Mouse (Mus musculus): ENCODE results near the gene Fdxacb1. TPM values are rescaled to one million over a fixed set of nuclear protein-coding genes. Genes with fewer than 3 reads are reported as not detected.

Gene Fdxacb1
- polyA plus RNA-seq, 1 experiment from 2014 or later = 10.1 TPM

GRCm38 (mm10) chr9:50742261-50742660, 25.8 kb upstream of the Fdxacb1 start:
- H3K36me3 ChIP-seq (ENCODE audit: control insufficient read depth, insufficient read depth, low read length) = no peaks in the 10 kb centered on the region
- H3K27ac ChIP-seq (ENCODE audit: low read depth, low read length) = no peak overlapping the region
- ATAC-seq (no peak), DNase-seq (ENCODE audit: low spot score) (no peak)
- no peaks in the 10 kb centered on the region for H3K27me3 ChIP-seq (replicated peaks; ENCODE audit: control insufficient read depth, insufficient read depth, low read length)
- H3K4me1 ChIP-seq (ENCODE audit: control insufficient read depth, insufficient read depth, low read length) = peaks cover 7% of the 10 kb centered on the region; the same call in 1 of the 2 replicates
- WGBS = 90% methylated on average over 3 of the region's 3 CpGs
- H3K4me2 ChIP-seq (ENCODE audit: low read length) = no peak overlapping the region
- H3K4me3 ChIP-seq (ENCODE audit: low read depth, low read length) = no peak overlapping the region
- no peak overlapping the region for H3K9ac ChIP-seq (ENCODE audit: low read length)
- no peaks in the 10 kb centered on the region for H3K9me3 ChIP-seq (replicated peaks; ENCODE audit: control insufficient read depth, low read length)

GRCm38 (mm10) chr9:50742744-50743143, 25.3 kb upstream of the Fdxacb1 start:
- no peaks in the 10 kb centered on the region for H3K27me3 ChIP-seq (replicated peaks; ENCODE audit: control insufficient read depth, insufficient read depth, low read length)
- peaks cover 7% of the 10 kb centered on the region; the same call in 1 of the 2 replicates for H3K4me1 ChIP-seq (ENCODE audit: control insufficient read depth, insufficient read depth, low read length)
- H3K27ac ChIP-seq (ENCODE audit: low read depth, low read length) = no peak overlapping the region
- H3K36me3 ChIP-seq (ENCODE audit: control insufficient read depth, insufficient read depth, low read length) = no peaks in the 10 kb centered on the region
- DNase-seq (ENCODE audit: low spot score) (no peak), ATAC-seq (no peak)
- H3K9ac ChIP-seq (ENCODE audit: low read length) = no peak overlapping the region
- no peaks in the 10 kb centered on the region for H3K9me3 ChIP-seq (replicated peaks; ENCODE audit: control insufficient read depth, low read length)
- 83% methylated on average over 2 of the region's 2 CpGs for WGBS
- H3K4me3 ChIP-seq (ENCODE audit: low read depth, low read length) = no peak overlapping the region
- H3K4me2 ChIP-seq (ENCODE audit: low read length) = no peak overlapping the region

- Histone ChIP-seq H3K4me3 (ENCODE audit: low read depth, low read length) (peak overlapping the region; percentile 23), H3K27ac (ENCODE audit: low read depth, low read length) (no peak overlapping the region), H3K4me1 (ENCODE audit: control insufficient read depth, insufficient read depth, low read length) (no peaks in the 10 kb centered on the region; the same call in 1 of the 2 replicates), H3K4me2 (ENCODE audit: low read length) (peak overlapping the region; percentile 52), H3K36me3 (ENCODE audit: control insufficient read depth, insufficient read depth, low read length) (no peaks in the 10 kb centered on the region), H3K9ac (ENCODE audit: low read length) (peak overlapping the region; percentile 38; the same call in 1 of the 2 replicates), H3K9me3 (replicated peaks; ENCODE audit: control insufficient read depth, low read length) (no peaks in the 10 kb centered on the region), H3K27me3 (replicated peaks; ENCODE audit: control insufficient read depth, insufficient read depth, low read length) (no peaks in the 10 kb centered on the region)
- 13% methylated on average over 7 of the region's 7 CpGs for WGBS
- DNase-seq (ENCODE audit: low spot score) (no peak), ATAC-seq (no peak)
These were observed 22.2 kb upstream of the Fdxacb1 start for GRCm38 (mm10) chr9:50745806-50746205.

GRCm38 (mm10) chr9:50746214-50746677, 21.8 kb upstream of the Fdxacb1 start, which contains the start of gene 2310030G06Rik:
Gene 2310030G06Rik, minus strand, starts transcription at chr9:50746536.
- Histone ChIP-seq H3K27me3 (replicated peaks; ENCODE audit: control insufficient read depth, insufficient read depth, low read length) (no peaks in the 10 kb centered on the region), H3K27ac (ENCODE audit: low read depth, low read length) (no peak within 1 kb of the TSS), H3K4me2 (ENCODE audit: low read length) (peak within 1 kb of the TSS; percentile 52), H3K4me3 (ENCODE audit: low read depth, low read length) (peak within 1 kb of the TSS; percentile 23), H3K9me3 (replicated peaks; ENCODE audit: control insufficient read depth, low read length) (no peaks in the 10 kb centered on the region), H3K9ac (ENCODE audit: low read length) (peak within 1 kb of the TSS; percentile 38; the same call in 1 of the 2 replicates), H3K4me1 (ENCODE audit: control insufficient read depth, insufficient read depth, low read length) (no peaks in the 10 kb centered on the region; the same call in 1 of the 2 replicates), H3K36me3 (ENCODE audit: control insufficient read depth, insufficient read depth, low read length) (no peaks in the 10 kb centered on the region)
- peak; percentile 47 for DNase-seq (ENCODE audit: low spot score)
- ATAC-seq = no peak
- WGBS = under 1% methylated on average over 19 of the region's 19 CpGs

GRCm38 (mm10) chr9:50750706-50751105, 17.3 kb upstream of the Fdxacb1 start:
- ATAC-seq (no peak), DNase-seq (ENCODE audit: low spot score) (no peak)
- no peaks in the 10 kb centered on the region; the same call in 1 of the 2 replicates for H3K4me1 ChIP-seq (ENCODE audit: control insufficient read depth, insufficient read depth, low read length)
- no peak overlapping the region for H3K4me3 ChIP-seq (ENCODE audit: low read depth, low read length)
- no peak overlapping the region for H3K27ac ChIP-seq (ENCODE audit: low read depth, low read length)
- H3K27me3 ChIP-seq (replicated peaks; ENCODE audit: control insufficient read depth, insufficient read depth, low read length) = no peaks in the 10 kb centered on the region
- H3K4me2 ChIP-seq (ENCODE audit: low read length) = no peak overlapping the region
- H3K9me3 ChIP-seq (replicated peaks; ENCODE audit: control insufficient read depth, low read length) = no peaks in the 10 kb centered on the region
- H3K36me3 ChIP-seq (ENCODE audit: control insufficient read depth, insufficient read depth, low read length) = no peaks in the 10 kb centered on the region
- H3K9ac ChIP-seq (ENCODE audit: low read length) = no peak overlapping the region
- 64% methylated on average over 6 of the region's 6 CpGs for WGBS

- no peak for DNase-seq (ENCODE audit: low spot score)
- ATAC-seq = no peak
- no peaks in the 10 kb centered on the region for H3K36me3 ChIP-seq (ENCODE audit: control insufficient read depth, insufficient read depth, low read length)
- H3K4me3 ChIP-seq (ENCODE audit: low read depth, low read length) = no peak within 1 kb of the TSS
- H3K27me3 ChIP-seq (replicated peaks; ENCODE audit: control insufficient read depth, insufficient read depth, low read length) = no peaks in the 10 kb centered on the region
- no peak within 1 kb of the TSS for H3K4me2 ChIP-seq (ENCODE audit: low read length)
- H3K9me3 ChIP-seq (replicated peaks; ENCODE audit: control insufficient read depth, low read length) = no peaks in the 10 kb centered on the region
- no peak within 1 kb of the TSS for H3K9ac ChIP-seq (ENCODE audit: low read length)
- WGBS = 76% methylated on average over 22 of the region's 22 CpGs
- no peaks in the 10 kb centered on the region; the same call in 1 of the 2 replicates for H3K4me1 ChIP-seq (ENCODE audit: control insufficient read depth, insufficient read depth, low read length)
- H3K27ac ChIP-seq (ENCODE audit: low read depth, low read length) = no peak within 1 kb of the TSS
These were observed 16.7 kb upstream of the Fdxacb1 start, which contains the start of gene Cryab for GRCm38 (mm10) chr9:50751323-50751722. Gene Cryab, plus strand, starts transcription at chr9:50751325.

GRCm38 (mm10) chr9:50752054-50752602, 15.9 kb upstream of the Fdxacb1 start, which contains the start of gene Hspb2:
Gene Hspb2, minus strand, starts transcription at chr9:50752354.
- no peak for ATAC-seq
- Histone ChIP-seq H3K9ac (ENCODE audit: low read length) (no peak within 1 kb of the TSS), H3K4me2 (ENCODE audit: low read length) (no peak within 1 kb of the TSS), H3K36me3 (ENCODE audit: control insufficient read depth, insufficient read depth, low read length) (no peaks in the 10 kb centered on the region), H3K4me3 (ENCODE audit: low read depth, low read length) (no peak within 1 kb of the TSS), H3K27ac (ENCODE audit: low read depth, low read length) (no peak within 1 kb of the TSS), H3K9me3 (replicated peaks; ENCODE audit: control insufficient read depth, low read length) (no peaks in the 10 kb centered on the region), H3K4me1 (ENCODE audit: control insufficient read depth, insufficient read depth, low read length) (no peaks in the 10 kb centered on the region; the same call in 1 of the 2 replicates), H3K27me3 (replicated peaks; ENCODE audit: control insufficient read depth, insufficient read depth, low read length) (no peaks in the 10 kb centered on the region)
- WGBS = 60% methylated on average over 14 of the region's 14 CpGs
- no peak for DNase-seq (ENCODE audit: low spot score)

- 72% methylated on average over 17 of the region's 17 CpGs for whole genome bisulfite sequencing
- ATAC-seq (no peak), DNase-seq (ENCODE audit: low spot score) (peak; percentile 45)
These were observed 15.0 kb upstream of the Fdxacb1 start for GRCm38 (mm10) chr9:50752784-50753615.

More at GRCm38 (mm10) chr9:50752784-50753615, 15.0 kb upstream of the Fdxacb1 start:
- Histone ChIP-seq H3K27ac (ENCODE audit: low read depth, low read length) (no peak overlapping the region), H3K4me3 (ENCODE audit: low read depth, low read length) (no peak overlapping the region), H3K9me3 (replicated peaks; ENCODE audit: control insufficient read depth, low read length) (no peaks in the 10 kb centered on the region), H3K27me3 (replicated peaks; ENCODE audit: control insufficient read depth, insufficient read depth, low read length) (no peaks in the 10 kb centered on the region), H3K4me1 (ENCODE audit: control insufficient read depth, insufficient read depth, low read length) (no peaks in the 10 kb centered on the region; the same call in 1 of the 2 replicates), H3K9ac (ENCODE audit: low read length) (no peak overlapping the region), H3K4me2 (ENCODE audit: low read length) (no peak overlapping the region), H3K36me3 (ENCODE audit: control insufficient read depth, insufficient read depth, low read length) (no peaks in the 10 kb centered on the region)
